Mouse (Mus musculus) leukemia stem cell, adult 10-12 weeks (primary cell): ENCODE results near the gene Trim62. TPM values are rescaled to one million over a fixed set of nuclear protein-coding genes. Genes with fewer than 3 reads are reported as not detected.

Experiments
- polyA plus RNA-seq: library from polyadenylated mRNA; stranded (reverse); fragments of >175 nt; gene quantifications from 2 replicates; pipeline ENCODE4 v1.2.3, GENCODE M21; 2012; ENCODE audit warnings: low replicate concordance

Gene Trim62
- 1.1 and 2.2 TPM in 2 replicates for polyA plus RNA-seq

DNA sequence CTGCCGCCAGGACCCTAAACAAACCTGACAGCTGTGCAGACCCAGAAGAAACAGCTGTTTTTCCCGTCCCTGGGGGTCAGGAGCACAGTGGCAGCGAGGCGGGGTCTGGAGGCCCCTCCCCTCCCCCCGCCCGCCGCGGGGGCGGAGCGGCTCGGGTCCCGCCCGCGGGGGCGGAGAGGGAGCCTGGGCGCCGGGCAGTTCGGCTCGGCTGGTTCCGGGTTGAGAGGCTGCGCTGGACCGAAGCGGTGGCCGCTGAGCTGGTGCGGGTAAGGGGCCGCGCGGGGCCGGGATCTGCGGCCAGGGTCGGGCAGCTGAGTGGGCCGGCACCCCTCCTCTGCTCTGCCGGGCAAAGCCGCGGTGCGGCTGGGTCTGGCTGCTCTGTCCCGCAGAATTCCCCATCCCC, at the start of gene Trim62:
TSS of gene Trim62 (plus strand) at position 202 of the 403 bp plus-strand sequence.

Other genes starting within 250 kb of the Trim62 start
- gene Phc2, start 228.9 kb upstream of the Trim62 start, polyA plus RNA-seq: 91.3 and 112 TPM in 2 replicates
- gene A3galt2, start 128.2 kb upstream of the Trim62 start, polyA plus RNA-seq: not detected in 2 replicates
- gene Zfp362, start 77.5 kb upstream of the Trim62 start, polyA plus RNA-seq: 59.9 and 61.3 TPM in 2 replicates
- gene Azin2, start 78.9 kb downstream of the Trim62 start, polyA plus RNA-seq: 0.50 and 0.69 TPM in 2 replicates
- 76.7 and 76.9 TPM in 2 replicates for gene Ak2, start 108.4 kb downstream of the Trim62 start, polyA plus RNA-seq
- gene Rnf19b, start 174.7 kb downstream of the Trim62 start, polyA plus RNA-seq: 55.8 and 76.4 TPM in 2 replicates
- not detected in 2 replicates for gene Tmem54, start 222.0 kb downstream of the Trim62 start, polyA plus RNA-seq
- 0.29 TPM in 1 of 2 replicates, not detected in the other for gene Hpca, start 238.5 kb downstream of the Trim62 start, polyA plus RNA-seq